Mouse (Mus musculus) bone marrow macrophage, adult 2 months (primary cell): Measurements from ENCODE around the gene Hist1h1e.

Experiments used
- CTCF ChIP-seq: IDR thresholded peaks from 2 replicates; pipeline ENCODE4 v1.5.1; 2012; ENCODE audit warnings: low read depth, mild to moderate bottlenecking, low read length, moderate library complexity
- POLR2A ChIP-seq: IDR thresholded peaks from 2 replicates; pipeline ENCODE4 v1.6.1; 2012; ENCODE audit warnings: mild to moderate bottlenecking, low read depth, low read length, borderline replicate concordance

DNA sequence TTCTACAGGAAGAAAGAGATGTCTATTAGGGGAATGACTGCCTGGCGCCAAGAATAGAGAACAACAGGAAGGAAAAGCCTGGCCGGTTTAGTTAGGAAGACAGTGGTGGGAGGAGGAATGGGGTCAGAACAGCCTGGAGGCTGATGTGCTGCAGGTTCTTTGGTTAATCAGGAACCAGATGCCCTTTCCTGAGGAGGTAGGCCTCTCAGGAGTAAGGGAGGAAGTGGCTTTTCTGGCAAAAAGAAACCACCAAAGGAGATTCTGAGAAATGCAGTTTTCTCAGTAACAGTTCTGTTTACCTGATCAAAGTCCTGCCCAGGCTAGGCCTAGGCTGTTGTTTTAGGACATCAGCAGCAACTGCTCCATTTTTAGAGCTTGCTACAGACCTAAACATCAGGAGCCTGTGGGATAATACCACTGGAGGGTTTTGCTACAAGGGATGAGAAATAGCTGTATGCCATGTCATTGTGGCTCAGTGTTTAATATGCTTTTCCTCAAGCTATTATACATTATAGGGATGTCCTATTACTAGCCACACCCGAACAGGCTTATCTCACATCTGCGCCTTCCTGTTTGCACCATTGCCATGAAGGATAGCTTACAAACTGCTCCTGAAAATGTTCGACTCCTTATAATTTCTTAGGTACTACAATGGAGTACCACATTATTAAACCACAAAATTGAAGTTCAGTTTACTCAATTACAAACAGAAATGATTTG lies 29.1 kb downstream of the Hist1h1e start:
- TF ChIP-seq POLR2A (no peak), CTCF (no peak)
